Mouse (Mus musculus): ENCODE data around the gene Atg9a.

GRCm38 (mm10) chr1:75222926-75223325, 30.9 kb upstream of the Atg9a start:
- TF ChIP-seq CTCF (IDR thresholded peaks at IDR 0.05; ENCODE audit: low read depth) (no peak), EP300 (IDR thresholded peaks at IDR 0.05; ENCODE audit: low read depth) (no peak)

All from liver, embryonic 14.5 days (tissue).